Mouse (Mus musculus): Measurements from ENCODE around the gene Mtfp1.
"Not testable (repeated sequence)": the region's sequence is repeated elsewhere in the genome, so short reads cannot be mapped to it uniquely, and the experiment has no call there.

Gene Mtfp1

DNA sequence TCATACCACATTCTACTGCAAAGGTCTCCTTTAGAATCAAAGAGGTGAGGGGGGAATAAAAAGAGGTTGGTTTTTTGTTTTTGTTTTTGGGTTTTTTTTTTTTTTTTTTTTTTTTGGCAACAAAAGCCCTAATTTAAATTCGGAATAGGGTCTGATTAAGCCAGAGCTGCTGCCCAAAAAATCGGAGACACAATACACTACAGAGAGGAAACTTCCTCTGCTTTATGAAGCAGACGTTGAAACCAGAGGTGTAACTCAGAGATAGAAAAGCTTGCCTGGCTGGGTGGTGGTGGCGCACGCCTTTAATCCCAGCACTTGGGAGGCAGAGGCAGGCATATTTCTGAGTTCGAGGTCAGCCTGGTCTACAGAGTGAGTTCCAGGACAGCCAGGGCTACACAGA lies 19.3 kb upstream of the Mtfp1 start:
- DNase-seq (ENCODE audit: low read depth) = not testable (repeated sequence)

GRCm38 (mm10) chr11:4113970-4114369 lies 18.7 kb upstream of the Mtfp1 start:
- DNase-seq (ENCODE audit: low read depth) = no peak

DNA sequence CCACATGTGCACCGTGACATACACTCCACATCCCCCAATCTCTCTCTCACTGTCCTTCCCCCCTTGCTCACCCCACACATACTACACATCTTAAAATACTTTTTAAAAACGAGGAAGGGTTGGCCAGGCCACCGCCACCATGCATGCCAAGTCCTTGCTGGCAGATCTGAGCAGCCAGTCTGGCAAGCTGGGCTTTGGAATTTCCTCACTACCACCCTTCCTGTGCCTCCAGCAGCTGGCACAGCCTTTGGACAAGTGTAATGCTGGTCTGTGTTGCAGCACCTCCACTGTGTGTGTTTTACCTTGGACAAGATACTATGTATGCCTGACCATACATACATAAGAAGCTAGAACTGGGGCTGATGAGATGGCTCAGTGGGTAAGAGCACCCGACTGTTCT lies 18.3 kb upstream of the Mtfp1 start:
- DNase-seq (ENCODE audit: low read depth) = no peak

DNA sequence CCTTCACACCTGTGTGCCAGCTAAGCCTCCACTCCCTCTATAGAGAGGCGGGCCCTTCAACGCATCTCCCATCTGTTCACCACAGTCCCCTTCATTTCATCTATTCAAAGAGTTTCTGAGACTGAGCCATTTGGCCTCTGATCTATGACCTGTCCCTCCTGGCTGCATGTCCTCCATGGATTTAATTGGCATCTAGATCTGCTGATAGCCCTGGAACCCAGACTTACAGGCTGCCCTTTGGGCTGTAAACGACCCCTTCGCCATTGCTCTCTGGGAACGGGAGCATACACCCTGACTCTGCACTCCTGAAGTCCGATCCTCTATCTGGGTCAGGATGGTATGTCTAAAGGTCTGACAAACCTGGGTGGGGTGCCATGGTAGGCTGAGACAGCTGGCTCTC lies 17.6 kb upstream of the Mtfp1 start:
- DNase-seq (ENCODE audit: low read depth) = no peak

GRCm38 (mm10) chr11:4112033-4112432 lies 16.8 kb upstream of the Mtfp1 start:
- DNase-seq (ENCODE audit: low read depth) = no peak

- no peak for DNase-seq (ENCODE audit: low read depth)
These were observed 13.4 kb upstream of the Mtfp1 start for GRCm38 (mm10) chr11:4108691-4109090.

GRCm38 (mm10) chr11:4107901-4108300 lies 12.7 kb upstream of the Mtfp1 start:
- DNase-seq (ENCODE audit: low read depth) = not testable (repeated sequence)

- no peak for DNase-seq (ENCODE audit: low read depth)
These were observed 10.2 kb upstream of the Mtfp1 start for GRCm38 (mm10) chr11:4105444-4105843.

- DNase-seq (ENCODE audit: low read depth) = no peak
These were observed 9.7 kb upstream of the Mtfp1 start for GRCm38 (mm10) chr11:4104989-4105388.

GRCm38 (mm10) chr11:4103522-4103921 lies 8.3 kb upstream of the Mtfp1 start:
- DNase-seq (ENCODE audit: low read depth) = no peak

DNA sequence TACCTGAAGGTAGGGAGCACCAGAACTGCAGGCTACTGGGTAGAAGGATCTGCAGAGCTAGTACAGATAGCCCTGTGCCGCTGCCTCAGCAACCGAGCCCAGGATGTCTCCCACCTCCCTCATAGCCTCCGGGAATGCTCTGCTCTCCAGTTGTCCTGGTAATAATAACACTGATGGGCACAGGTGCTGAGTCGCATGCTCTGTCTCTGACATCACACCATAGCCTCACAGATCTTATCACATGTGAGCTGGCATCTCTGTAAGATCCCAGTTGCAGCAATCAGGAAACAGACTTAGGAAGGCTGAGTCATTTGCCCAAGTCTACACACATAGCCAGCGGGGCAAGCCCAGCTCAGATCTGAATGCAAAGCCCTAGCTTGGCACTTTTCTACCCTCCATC lies 6.6 kb upstream of the Mtfp1 start:
- DNase-seq (ENCODE audit: low read depth) = no peak

- DNase-seq (ENCODE audit: low read depth) = no peak
These were observed 4.2 kb upstream of the Mtfp1 start for GRCm38 (mm10) chr11:4099447-4099846.

DNA sequence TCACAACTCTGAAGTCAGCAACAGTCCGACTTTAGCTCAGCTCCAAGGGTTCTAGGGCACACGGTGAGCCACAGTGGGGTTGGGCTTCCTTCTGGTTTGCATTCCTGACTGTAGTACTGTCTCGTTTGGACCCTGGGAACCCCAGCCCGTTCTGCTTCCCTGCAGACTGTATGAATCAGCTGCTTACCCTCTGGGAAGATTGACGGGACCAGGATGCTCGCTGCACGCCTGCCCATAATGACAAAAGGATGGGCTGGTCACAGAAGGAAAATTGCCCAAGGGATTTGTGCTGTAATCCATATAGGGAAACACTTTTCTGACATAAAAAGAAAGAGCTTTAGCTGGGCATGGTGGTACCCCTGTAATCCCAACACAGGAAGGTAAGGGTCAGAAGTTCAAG lies 3.6 kb upstream of the Mtfp1 start:
- no peak for DNase-seq (ENCODE audit: low read depth)

- peak; percentile 39 for DNase-seq (ENCODE audit: low read depth)
These were observed 2.9 kb upstream of the Mtfp1 start for GRCm38 (mm10) chr11:4098120-4098519.

DNA sequence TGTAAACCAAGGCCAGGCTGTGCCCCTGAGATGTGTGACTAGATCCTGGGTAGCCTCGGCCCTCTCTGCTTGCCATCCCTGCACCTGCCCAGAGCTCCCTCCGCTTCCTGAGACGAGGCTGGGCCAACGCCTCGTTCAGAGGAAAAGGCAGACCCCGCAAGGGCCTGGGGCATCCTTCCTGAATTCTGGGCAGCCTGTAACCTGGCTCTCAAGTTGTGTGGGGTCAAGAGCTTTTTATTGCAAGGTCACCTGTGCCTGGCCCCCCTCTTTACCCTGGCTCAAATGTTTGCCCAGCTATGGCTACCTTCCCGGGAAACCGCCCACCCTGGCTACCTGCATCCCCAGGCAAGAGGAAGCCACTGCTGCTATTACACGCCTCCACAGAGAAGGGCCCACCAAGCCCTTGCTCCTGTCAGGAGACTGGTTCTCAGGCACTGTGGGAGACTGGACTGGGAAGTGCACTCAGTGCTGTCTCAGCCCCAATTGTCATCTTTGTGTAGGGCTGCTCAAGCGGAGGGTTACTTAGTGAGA lies 1.9 kb upstream of the Mtfp1 start:
- DNase-seq (ENCODE audit: low read depth) = no peak

DNA sequence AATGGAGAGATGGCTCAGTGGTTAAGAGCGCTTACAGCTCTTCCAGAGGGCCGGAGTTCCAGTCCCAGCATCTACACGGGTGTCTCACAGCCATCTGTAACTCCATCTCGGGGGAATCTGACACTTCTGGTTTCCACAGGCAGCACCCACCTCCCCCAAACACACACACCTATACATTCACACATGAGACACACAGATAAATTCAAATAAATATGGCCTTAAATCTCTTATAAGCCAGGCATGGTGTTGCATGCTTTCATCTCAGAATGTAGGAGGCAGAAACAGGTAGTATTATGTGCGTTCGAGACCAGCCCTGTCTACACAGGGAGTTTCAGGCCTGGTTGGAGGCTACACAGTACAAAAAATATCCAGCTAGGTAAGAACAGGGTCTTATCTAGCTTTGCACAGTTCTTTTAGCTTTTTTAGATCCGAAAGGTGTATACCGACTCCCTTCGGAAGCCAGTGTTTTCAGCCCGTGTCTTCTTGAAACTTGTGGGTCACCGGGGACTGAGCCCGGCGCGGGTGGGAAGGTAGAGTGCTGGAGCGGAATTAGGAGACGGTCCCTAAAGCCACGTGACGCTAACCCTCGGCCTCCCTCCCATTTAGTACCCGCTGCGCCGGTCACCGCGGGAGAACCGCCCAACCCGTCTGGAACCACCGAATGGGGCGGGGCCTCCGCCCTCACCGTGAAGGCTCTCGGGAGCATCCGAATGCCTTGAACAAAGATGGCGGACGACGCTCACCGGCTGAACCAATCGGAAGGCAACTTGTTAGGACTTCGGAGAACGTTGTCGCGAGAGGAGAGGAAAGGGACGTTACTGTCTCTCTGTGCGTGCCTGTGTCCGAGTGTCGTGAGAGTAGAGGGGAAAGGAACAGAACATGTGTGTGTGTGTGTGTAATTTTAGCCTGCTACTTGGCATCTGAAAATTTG lies 1.1 kb upstream of the Mtfp1 start:
- DNase-seq (ENCODE audit: low read depth) = peak; percentile 98

GRCm38 (mm10) chr11:4094378-4095170 lies 671 bp downstream of the Mtfp1 start:
- peak; percentile 94 for DNase-seq (ENCODE audit: low read depth)

- DNase-seq (ENCODE audit: low read depth) = no peak
These were observed 1.5 kb downstream of the Mtfp1 start for GRCm38 (mm10) chr11:4093459-4094377.

- DNase-seq (ENCODE audit: low read depth) = no peak
These were observed 8.0 kb downstream of the Mtfp1 start for GRCm38 (mm10) chr11:4087267-4087666.

- no peak for DNase-seq (ENCODE audit: low read depth)
These were observed 9.0 kb downstream of the Mtfp1 start for GRCm38 (mm10) chr11:4086246-4086645.

- peak; percentile 75 for DNase-seq (ENCODE audit: low read depth)
These were observed 11.7 kb downstream of the Mtfp1 start for GRCm38 (mm10) chr11:4083316-4084078.

Measured in induced T-regulatory cell, adult 2 months (primary cell).